Mouse (Mus musculus): ENCODE data around the gene Ube2ql1. TPM values are rescaled to one million over a fixed set of nuclear protein-coding genes. Genes with fewer than 3 reads are reported as not detected.

The Ube2ql1 gene
- not detected in 2 replicates for polyA plus RNA-seq (2012; ENCODE audit: insufficient read depth, insufficient read length, missing spikeins)

- Histone ChIP-seq H3K4me1 (ENCODE audit: control insufficient read depth, insufficient read depth, low read length) (no peaks in the 10 kb centered on the region), H3K4me3 (ENCODE audit: insufficient read depth, low read length) (peak within 1 kb of the TSS; percentile 47), H3K27ac (ENCODE audit: insufficient read depth, low read depth, low read length) (no peak within 1 kb of the TSS)
- peak; percentile 60 for TF ChIP-seq CTCF (IDR thresholded peaks at IDR 0.05; ENCODE audit: low read depth, low read length)
- TF ChIP-seq POLR2A (IDR thresholded peaks at IDR 0.05; ENCODE audit: borderline replicate concordance, low read depth, low read length) = no peak
Observed at GRCm38 (mm10) chr13:69739759-69740135, at the start of gene Ube2ql1. Ube2ql1 (minus strand) TSS chr13:69739889.

- TF ChIP-seq CTCF (IDR thresholded peaks at IDR 0.05; ENCODE audit: low read depth, low read length) (no peak), POLR2A (IDR thresholded peaks at IDR 0.05; ENCODE audit: borderline replicate concordance, low read depth, low read length) (no peak)
- H3K4me1 ChIP-seq (ENCODE audit: control insufficient read depth, insufficient read depth, low read length) = peaks cover 8% of the 10 kb centered on the region
- no peak overlapping the region for H3K27ac ChIP-seq (ENCODE audit: insufficient read depth, low read depth, low read length)
- H3K4me3 ChIP-seq (ENCODE audit: insufficient read depth, low read length) = no peak overlapping the region
Observed at GRCm38 (mm10) chr13:69788704-69789103, 49.0 kb upstream of the Ube2ql1 start.

GRCm38 (mm10) chr13:69778221-69778620, 38.5 kb upstream of the Ube2ql1 start:
- Histone ChIP-seq H3K4me3 (ENCODE audit: insufficient read depth, low read length) (no peak overlapping the region), H3K4me1 (ENCODE audit: control insufficient read depth, insufficient read depth, low read length) (no peaks in the 10 kb centered on the region), H3K27ac (ENCODE audit: insufficient read depth, low read depth, low read length) (no peak overlapping the region)
- TF ChIP-seq CTCF (IDR thresholded peaks at IDR 0.05; ENCODE audit: low read depth, low read length) (no peak), POLR2A (IDR thresholded peaks at IDR 0.05; ENCODE audit: borderline replicate concordance, low read depth, low read length) (no peak)

DNA sequence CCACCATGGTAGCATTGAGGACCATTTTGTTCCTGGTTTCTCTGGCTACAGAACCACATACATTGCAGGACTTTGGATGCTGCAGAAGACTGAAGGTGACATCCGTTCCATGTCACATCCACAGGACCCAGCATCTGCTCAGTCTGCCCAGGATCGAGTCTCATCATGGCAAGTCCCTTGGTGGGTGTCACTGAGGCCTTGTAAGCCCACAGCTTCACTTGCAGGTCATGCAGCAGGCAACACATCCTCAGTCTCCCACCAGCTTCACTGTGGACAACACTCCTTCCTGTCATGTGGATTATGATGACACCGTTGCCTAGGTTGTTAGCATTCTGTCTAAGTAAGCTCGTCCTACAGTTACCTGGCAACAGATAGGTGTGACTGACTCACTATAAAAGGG, 32.7 kb upstream of the Ube2ql1 start:
- no peak overlapping the region for H3K27ac ChIP-seq (ENCODE audit: insufficient read depth, low read depth, low read length)
- no peak for TF ChIP-seq POLR2A (IDR thresholded peaks at IDR 0.05; ENCODE audit: borderline replicate concordance, low read depth, low read length)
- TF ChIP-seq CTCF (IDR thresholded peaks at IDR 0.05; ENCODE audit: low read depth, low read length) = no peak
- no peak overlapping the region for H3K4me3 ChIP-seq (ENCODE audit: insufficient read depth, low read length)
- no peaks in the 10 kb centered on the region for H3K4me1 ChIP-seq (ENCODE audit: control insufficient read depth, insufficient read depth, low read length)

DNA sequence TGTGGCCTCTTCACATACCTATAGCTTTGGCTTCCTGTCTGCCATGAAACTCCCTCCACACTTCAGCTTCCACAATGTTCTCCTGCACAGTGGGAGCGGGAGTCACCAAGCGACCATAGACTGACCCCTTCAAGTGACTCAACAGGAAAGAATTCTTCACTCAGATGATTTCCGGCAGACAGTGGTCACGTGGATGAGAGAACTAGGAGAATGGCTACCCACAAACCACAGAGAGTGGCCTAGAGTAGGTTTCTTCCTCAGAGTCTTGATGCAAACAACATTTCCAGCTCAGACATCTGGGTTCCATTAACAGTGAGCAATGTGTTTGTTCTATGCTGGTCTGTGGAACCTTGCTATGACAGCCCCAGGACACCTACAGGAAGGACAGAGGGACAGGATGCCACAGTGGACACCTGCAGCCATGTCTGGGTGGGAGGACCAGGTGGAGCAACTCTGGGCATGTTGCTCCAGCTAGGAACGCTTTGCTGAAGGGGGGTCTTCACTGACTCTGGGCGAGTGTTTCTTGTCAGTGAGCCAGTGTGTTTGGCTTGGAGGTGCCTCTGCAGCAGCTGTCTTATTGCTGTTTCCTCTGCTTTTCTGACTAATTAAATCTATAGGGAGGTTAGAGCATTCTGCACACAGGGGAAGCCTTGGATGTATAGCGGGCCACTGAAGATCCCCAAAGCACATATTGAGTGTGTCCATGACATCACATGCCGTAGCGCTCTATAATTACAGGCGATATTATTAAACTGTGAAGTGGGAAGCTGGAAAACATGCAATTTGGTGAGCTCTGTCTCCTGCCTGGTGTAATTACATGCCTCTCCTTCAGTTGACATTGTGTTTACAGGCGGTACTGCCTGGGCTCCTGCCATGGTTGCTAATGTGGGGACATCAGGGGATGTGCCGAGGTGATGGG, 31.1 kb upstream of the Ube2ql1 start:
- no peak overlapping the region for H3K27ac ChIP-seq (ENCODE audit: insufficient read depth, low read depth, low read length)
- no peak for TF ChIP-seq POLR2A (IDR thresholded peaks at IDR 0.05; ENCODE audit: borderline replicate concordance, low read depth, low read length)
- no peak for TF ChIP-seq CTCF (IDR thresholded peaks at IDR 0.05; ENCODE audit: low read depth, low read length)
- no peak overlapping the region for H3K4me3 ChIP-seq (ENCODE audit: insufficient read depth, low read length)
- H3K4me1 ChIP-seq (ENCODE audit: control insufficient read depth, insufficient read depth, low read length) = no peaks in the 10 kb centered on the region

DNA sequence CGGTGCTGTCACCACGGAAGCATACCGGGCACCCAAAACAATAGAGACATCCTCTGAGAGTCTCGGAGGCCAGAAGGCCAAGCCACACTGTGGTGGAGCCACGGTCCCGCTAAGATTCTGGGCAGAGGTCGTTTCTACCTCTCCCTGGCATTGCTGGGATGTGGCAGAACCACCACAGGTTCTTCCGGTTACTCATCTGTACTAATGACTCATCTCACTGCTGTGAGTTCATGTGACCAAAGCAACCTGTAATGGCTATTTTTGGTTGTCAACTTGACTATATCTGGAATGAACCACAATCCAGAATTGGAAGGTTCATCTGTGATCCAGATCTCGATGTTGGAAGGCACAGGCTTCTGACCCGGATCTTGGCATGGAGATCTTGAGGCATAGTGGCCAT, 28.5 kb upstream of the Ube2ql1 start:
- Histone ChIP-seq H3K4me3 (ENCODE audit: insufficient read depth, low read length) (no peak overlapping the region), H3K4me1 (ENCODE audit: control insufficient read depth, insufficient read depth, low read length) (no peaks in the 10 kb centered on the region), H3K27ac (ENCODE audit: insufficient read depth, low read depth, low read length) (no peak overlapping the region)
- no peak for TF ChIP-seq POLR2A (IDR thresholded peaks at IDR 0.05; ENCODE audit: borderline replicate concordance, low read depth, low read length)
- no peak for TF ChIP-seq CTCF (IDR thresholded peaks at IDR 0.05; ENCODE audit: low read depth, low read length)

- H3K4me1 ChIP-seq (ENCODE audit: control insufficient read depth, insufficient read depth, low read length) = no peaks in the 10 kb centered on the region
- no peak for TF ChIP-seq CTCF (IDR thresholded peaks at IDR 0.05; ENCODE audit: low read depth, low read length)
- no peak for TF ChIP-seq POLR2A (IDR thresholded peaks at IDR 0.05; ENCODE audit: borderline replicate concordance, low read depth, low read length)
Observed at GRCm38 (mm10) chr13:69764646-69765045, 25.0 kb upstream of the Ube2ql1 start.

GRCm38 (mm10) chr13:69761393-69761792, 21.7 kb upstream of the Ube2ql1 start:
- TF ChIP-seq POLR2A (IDR thresholded peaks at IDR 0.05; ENCODE audit: borderline replicate concordance, low read depth, low read length) (no peak), CTCF (IDR thresholded peaks at IDR 0.05; ENCODE audit: low read depth, low read length) (no peak)
- H3K4me3 ChIP-seq (ENCODE audit: insufficient read depth, low read length) = no peak overlapping the region
- H3K27ac ChIP-seq (ENCODE audit: insufficient read depth, low read depth, low read length) = no peak overlapping the region
- no peaks in the 10 kb centered on the region for H3K4me1 ChIP-seq (ENCODE audit: control insufficient read depth, insufficient read depth, low read length)

More at GRCm38 (mm10) chr13:69764646-69765045, 25.0 kb upstream of the Ube2ql1 start:
- Histone ChIP-seq H3K27ac (ENCODE audit: insufficient read depth, low read depth, low read length) (no peak overlapping the region), H3K4me3 (ENCODE audit: insufficient read depth, low read length) (no peak overlapping the region)

GRCm38 (mm10) chr13:69758979-69759378, 19.3 kb upstream of the Ube2ql1 start:
- Histone ChIP-seq H3K4me3 (ENCODE audit: insufficient read depth, low read length) (no peak overlapping the region), H3K27ac (ENCODE audit: insufficient read depth, low read depth, low read length) (no peak overlapping the region), H3K4me1 (ENCODE audit: control insufficient read depth, insufficient read depth, low read length) (no peaks in the 10 kb centered on the region)
- TF ChIP-seq POLR2A (IDR thresholded peaks at IDR 0.05; ENCODE audit: borderline replicate concordance, low read depth, low read length) = no peak
- no peak for TF ChIP-seq CTCF (IDR thresholded peaks at IDR 0.05; ENCODE audit: low read depth, low read length)

DNA sequence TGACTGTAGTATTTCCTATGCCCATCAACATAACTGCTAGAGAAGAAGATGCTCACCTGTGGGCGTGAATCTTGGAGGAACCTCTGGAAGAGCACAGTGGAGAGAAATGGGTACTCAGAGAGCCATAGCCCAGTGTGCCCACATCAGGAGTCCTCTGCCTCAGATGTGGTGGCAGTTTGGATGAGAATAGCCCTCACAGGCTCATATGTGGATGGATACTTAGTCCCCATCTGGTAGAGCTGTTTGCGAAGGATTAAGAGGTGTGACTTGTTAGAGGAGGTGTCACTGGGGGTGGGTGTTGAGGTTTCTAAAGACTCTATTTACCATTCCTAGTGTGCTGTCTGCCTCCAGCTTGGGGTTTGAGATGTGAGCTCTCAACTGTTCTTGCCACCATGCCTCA, 13.2 kb upstream of the Ube2ql1 start:
- no peak overlapping the region for H3K4me3 ChIP-seq (ENCODE audit: insufficient read depth, low read length)
- TF ChIP-seq CTCF (IDR thresholded peaks at IDR 0.05; ENCODE audit: low read depth, low read length) (no peak), POLR2A (IDR thresholded peaks at IDR 0.05; ENCODE audit: borderline replicate concordance, low read depth, low read length) (no peak)
- no peak overlapping the region for H3K27ac ChIP-seq (ENCODE audit: insufficient read depth, low read depth, low read length)
- H3K4me1 ChIP-seq (ENCODE audit: control insufficient read depth, insufficient read depth, low read length) = no peaks in the 10 kb centered on the region

All from bone marrow macrophage, adult 2 months (primary cell).